Mouse (Mus musculus) hindlimb bud, embryonic 11.5 days (tissue): ENCODE measurements around the gene Mpv17.

ENCODE experiments used
- DNase-seq: peaks from one replicate; pipeline ENCODE4 v3.0.0-alpha.2; 2012; ENCODE audit warnings: low read depth, low spot score; ENCODE audit errors: extremely low spot score

Gene Mpv17

DNA sequence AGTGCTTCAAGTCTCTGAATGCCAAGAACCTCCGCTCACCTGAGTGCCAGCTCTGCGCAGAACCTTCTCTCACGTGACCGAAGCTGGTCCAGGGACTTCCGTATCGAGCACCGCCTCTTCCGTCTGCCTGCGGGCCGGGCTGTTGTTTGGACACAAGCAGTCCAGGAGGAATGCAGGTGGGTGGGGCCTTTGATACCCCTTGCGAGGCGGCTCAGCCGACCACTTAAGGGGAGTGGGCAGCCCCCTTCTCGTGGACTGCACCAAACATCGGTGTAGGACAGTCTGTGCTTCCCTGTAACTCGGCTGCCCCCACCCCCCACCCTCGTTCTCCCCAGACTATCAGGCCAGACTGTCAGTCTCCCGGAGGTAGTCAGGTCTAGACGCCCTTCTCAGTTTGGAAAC, at the start of gene Mpv17:
Mpv17 (minus strand) TSS at position 100 of the 402 bp plus-strand sequence.
- DNase-seq, result peak; percentile 31

- no peak for DNase-seq
These were observed 48.9 kb upstream of the Mpv17 start for GRCm38 (mm10) chr5:31202933-31203332.

DNA sequence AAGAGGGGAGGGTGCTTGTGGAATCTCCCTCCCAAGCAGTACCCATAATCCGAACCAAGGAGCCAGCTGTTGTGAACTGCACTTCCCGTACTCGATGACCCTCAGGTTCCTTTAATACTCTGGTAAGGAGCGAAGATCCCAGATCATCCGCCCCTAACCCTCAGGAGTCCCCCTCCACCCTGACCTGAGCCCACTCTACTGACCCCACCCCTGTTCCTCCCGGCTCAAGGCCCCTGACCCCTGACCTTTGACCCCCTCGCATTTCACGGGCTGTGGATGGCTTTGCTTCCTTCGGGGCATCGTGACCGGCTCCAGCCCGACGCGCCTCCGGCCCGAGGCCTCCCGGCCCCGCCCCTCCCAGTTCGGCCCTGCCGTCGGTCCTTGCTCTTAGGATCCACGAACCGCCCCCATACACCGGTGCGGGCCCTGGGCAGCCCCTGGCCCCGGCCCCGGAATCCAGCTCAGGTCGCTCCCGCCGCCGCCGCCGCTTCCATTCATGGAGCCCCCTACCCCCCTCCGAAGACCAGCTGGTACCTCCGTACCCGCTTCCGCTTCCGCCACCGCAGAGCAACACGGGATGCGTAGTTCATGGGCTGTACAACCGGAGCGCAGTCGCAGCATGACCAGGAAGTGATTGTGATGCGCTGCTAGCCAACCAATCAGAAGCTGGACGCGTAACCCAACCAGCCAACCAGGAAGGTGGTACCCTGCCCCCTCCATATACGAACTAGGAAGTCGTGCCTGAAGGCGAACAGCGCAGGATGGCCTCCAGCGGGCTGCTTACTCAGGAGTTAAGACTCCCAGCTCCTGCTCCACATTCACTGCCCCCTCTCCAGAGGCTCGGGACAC, 47.9 kb upstream of the Mpv17 start, which contains the start of gene Zfp513:
Zfp513 (minus strand) TSS at position 562 of the 849 bp plus-strand sequence.
- DNase-seq, result peak; percentile 96

GRCm38 (mm10) chr5:31201042-31201741, 47.1 kb upstream of the Mpv17 start:
- DNase-seq, result no peak

DNA sequence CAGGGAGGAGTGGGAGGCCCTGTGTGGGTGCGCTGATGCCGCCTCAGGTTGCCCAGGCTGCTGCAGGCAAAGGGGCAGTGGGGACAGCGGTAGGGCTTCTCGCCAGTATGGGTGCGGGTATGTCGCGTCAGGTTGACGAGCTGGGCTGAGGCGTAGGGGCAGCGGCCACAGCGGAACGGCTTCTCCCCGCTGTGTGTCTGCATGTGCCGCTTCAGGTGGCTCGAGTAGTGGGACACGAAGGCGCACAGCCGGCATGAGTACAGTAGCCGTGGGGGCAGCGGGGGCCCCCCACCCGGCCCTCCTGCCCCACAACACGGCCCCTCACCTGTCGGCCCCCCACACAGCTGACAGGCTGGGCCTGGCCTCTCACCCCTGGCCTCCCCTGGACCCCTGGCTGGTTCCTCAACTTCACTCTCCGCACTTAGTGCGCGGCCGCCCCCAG, 46.3 kb upstream of the Mpv17 start:
- DNase-seq, result no peak

DNA sequence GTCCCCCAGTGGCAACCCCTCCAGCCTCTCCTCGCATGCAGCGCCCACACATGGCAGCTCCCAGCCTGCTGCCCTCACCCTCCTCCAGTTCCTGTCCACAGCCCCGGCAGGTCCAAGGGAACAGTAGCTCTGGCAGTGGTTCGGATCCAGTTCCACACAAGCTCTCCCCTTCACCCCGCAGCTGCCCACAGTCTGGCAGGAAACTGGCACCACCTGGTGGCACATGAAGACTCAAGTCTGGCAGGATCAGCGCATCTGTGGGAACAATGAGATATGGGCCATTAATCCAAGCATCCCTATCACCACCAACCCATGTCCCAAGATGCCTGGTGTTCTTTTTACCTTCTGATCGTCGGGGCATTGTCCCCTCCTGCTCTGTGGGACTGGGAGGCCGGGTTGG, 45.8 kb upstream of the Mpv17 start:
- no peak for DNase-seq

- no peak for DNase-seq
These were observed 45.4 kb upstream of the Mpv17 start for GRCm38 (mm10) chr5:31199321-31199892.

GRCm38 (mm10) chr5:31198616-31199320, 44.7 kb upstream of the Mpv17 start:
- no peak for DNase-seq

- no peak for DNase-seq
These were observed 44.1 kb upstream of the Mpv17 start for GRCm38 (mm10) chr5:31198170-31198569.

DNA sequence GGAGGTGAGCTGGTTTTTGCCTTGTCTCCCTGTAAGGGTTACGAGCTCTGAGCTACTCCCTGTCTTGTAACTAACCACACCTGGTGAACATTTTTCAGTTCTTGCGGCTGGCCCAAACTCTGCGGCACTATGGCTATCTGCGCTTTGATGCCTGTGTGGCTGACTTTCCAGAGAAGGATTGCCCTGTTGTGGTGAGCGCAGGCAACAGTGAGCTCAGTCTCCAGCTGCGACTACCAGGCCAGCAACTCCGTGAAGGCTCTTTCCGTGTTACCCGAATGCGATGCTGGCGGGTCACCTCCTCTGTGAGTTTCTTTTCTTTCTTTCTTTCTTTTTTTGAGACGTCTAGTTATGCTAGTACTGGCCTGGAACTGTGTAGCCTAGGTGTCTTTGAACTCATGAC, 43.0 kb upstream of the Mpv17 start:
- no peak for DNase-seq

DNA sequence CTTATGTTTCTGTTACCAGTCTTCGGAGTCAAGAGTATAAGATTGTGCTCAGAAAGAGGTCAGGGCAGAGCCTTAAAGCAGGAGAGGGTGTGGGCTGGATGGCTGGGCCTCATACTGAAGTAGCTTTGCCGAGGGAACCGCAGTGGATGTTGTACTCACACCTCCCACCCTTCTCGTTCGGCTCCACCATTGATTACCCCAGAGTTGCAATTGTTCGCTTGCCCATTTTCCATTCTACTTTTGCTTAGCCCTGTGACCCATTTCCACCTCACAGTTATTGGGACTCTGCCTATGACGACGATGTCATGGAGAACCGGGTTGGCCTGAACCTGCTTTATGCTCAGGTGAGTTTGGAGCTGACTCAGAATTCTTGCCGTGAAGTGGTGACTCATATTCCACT, 42.2 kb upstream of the Mpv17 start:
- no peak for DNase-seq

DNA sequence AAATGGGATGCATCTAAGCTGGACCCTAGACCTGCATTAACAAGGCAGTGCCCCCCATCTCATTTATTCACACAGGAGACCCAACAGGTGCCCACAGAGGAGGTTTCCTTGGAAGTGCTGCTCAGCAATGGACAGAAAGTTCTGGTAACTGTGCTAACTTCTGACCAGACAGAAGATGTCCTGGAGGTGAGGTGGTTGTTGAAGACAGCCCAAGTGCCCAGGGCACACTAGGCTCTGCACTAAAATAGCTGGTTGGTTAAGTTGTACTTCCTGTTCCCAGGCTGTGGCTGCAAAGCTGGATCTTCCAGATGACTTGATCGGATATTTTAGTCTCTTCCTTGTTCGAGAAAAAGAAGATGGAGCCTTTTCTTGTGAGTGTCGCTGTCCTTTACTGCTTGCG, 41.6 kb upstream of the Mpv17 start:
- no peak for DNase-seq

GRCm38 (mm10) chr5:31194486-31195485, 40.7 kb upstream of the Mpv17 start:
- no peak for DNase-seq

GRCm38 (mm10) chr5:31193631-31194281, 39.7 kb upstream of the Mpv17 start:
- no peak for DNase-seq

- peak; percentile 94 for DNase-seq
These were observed 39.0 kb upstream of the Mpv17 start, which contains the start of the genes Snx17 and Eif2b4 for GRCm38 (mm10) chr5:31192939-31193630. TSS of gene Snx17 (plus strand) at chr5:31193227. TSS of gene Eif2b4 (minus strand) at chr5:31193430.

- no peak for DNase-seq
These were observed 38.2 kb upstream of the Mpv17 start for GRCm38 (mm10) chr5:31192045-31192938.

GRCm38 (mm10) chr5:31190201-31190600, 36.1 kb upstream of the Mpv17 start:
- DNase-seq, result no peak
